Mouse (Mus musculus) cerebellum, postnatal 10 days (tissue): ENCODE results near the gene Nes.
A peak's percentile ranks its signal among the peaks of the same experiment; 100 is the strongest.

Experiments
- DNase-seq, 2 experiments: peaks; one replicate each; pipeline ENCODE4 v3.0.0; 2021; ENCODE audit warnings: mixed read lengths in 2 of 2

The Nes gene

DNA sequence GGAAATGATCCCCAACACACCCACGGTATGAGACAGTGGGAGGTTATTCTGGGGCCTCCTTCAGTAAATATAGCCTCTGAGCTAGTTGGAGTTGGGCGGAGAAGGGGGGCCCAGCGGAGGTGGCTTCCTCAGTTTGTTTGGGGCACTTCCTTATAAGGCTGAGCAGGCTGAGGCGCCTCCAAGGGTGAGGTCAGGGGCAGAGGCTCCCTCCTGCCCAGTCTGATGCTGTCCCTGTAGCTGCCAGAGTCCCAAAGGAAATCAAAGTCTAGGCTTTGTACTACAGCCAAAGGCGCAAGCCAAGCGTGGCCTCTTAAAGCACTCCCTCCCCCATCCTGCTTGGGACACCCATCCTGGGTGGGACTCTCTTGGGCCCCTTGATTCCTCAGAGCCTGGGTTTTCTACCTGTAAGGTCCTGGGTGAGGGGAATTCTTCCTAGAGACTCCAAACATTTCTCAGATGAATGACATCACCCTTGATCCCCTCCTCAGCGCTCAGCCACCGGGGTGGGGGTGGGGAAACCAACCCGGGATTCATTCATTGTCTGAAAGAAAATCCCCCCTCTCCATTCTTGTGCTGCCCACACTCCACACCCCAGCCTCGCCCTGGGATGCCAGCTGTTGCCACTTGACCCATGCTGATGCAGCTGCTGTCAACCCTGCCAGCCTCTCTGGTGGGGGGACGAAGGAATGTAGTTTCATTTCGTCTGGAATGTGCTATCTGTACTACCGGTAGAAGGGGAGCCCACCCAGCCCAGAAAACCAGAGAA, 12.1 kb downstream of the Nes start:
- no peak for DNase-seq

- DNase-seq: no peak
Measured at GRCm38 (mm10) chr3:87983627-87984026, 12.7 kb downstream of the Nes start.

DNA sequence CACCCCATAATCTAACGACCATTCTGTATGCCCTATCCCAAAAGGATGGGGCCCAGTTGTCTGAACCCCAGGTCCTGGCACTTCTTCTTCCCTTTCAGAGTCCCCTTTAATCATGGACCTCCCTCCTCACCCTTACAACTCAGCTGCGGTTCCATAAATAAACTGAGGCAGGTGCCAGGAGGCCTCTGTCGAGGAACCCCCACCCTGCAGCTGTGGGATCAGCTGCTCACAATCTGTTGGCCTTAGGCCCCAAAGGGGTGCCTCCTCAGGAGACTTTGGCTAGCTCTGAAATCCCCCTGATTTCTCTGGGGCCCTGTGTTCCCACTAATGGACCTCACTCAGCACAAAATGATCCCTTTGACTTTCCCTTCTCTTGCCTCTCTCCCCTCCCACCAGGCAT, 13.2 kb downstream of the Nes start:
- DNase-seq: no peak

DNA sequence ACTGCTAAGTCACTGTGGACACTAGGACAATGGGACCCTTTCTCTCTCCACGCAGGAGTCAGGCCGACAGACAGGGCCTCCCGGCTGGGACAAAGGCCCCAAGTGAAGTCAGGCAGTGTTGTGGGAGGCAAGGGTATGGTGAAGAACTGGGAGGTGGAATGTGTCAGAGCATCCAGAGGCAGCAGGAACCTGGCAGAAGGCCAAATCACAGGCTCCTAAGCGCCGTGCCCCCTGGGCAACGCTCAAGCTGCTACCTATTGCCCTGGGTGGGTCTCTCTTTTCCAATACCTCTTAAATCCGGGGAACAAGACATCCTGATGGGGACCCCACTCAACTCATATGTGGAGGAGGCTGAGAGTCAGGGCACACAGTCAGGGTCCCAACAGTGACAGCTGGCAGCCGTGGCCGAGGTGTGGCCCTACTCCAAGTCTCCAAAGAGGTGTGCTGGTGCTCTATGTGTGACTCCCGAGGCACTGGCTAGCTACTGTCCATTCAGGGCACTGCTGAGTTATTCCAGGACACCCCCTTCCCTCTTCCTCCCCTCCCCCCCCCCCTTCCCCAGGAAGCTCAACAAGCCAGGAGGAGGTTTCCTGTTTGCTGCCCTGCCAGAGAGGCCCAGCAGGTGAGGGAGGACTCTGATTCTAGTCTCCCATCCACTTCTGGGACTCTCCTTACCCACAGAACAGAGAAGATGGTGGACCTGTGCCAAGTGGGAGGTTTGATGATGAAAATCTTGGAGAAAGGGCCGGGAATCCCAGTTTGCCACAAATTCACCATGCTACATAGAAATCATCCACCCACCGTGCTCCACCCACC, 14.8 kb downstream of the Nes start:
- DNase-seq: peak; percentile 70 to 73

DNA sequence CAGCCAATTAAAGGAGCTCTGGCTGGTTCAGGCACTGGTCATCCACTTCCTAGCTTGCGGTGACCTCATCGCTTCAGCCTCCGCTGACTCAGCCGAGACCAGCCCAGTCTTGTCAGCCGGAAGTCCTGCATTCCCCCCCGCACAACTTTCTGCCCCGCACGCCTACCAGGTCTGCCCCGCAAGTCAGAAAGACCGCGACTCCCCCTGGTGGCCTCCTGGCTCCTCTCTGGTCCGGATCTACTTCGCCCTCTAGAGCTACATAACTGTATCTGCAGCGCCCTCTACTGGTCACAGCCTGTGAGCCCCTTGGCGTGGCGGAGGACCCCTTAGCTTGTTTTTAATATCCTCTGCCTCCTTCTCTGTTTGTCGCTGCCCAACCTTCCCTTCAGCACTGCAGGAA, 16.0 kb downstream of the Nes start:
- DNase-seq: peak; percentile 99 to 100

DNA sequence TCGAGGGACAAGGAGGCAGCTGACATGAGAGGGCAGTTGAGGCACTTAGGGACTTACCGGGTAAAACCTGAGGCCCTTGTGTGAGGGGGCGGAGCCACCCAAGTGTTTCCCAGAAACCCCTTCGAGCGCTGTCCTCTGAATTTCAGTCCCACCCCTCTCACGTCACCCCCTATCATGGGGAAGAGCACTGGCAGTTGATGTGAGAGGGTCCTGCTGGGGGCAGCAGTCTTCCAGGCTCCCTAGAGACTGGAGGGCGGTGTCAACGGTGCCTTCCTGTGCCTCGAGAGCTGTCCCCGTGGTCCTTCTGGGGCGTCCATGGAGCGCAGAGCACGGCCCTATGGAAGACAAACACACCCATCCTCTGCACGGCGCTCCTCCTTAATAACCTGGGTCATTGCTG, 16.8 kb downstream of the Nes start:
- DNase-seq: peak; percentile 72 to 76

DNA sequence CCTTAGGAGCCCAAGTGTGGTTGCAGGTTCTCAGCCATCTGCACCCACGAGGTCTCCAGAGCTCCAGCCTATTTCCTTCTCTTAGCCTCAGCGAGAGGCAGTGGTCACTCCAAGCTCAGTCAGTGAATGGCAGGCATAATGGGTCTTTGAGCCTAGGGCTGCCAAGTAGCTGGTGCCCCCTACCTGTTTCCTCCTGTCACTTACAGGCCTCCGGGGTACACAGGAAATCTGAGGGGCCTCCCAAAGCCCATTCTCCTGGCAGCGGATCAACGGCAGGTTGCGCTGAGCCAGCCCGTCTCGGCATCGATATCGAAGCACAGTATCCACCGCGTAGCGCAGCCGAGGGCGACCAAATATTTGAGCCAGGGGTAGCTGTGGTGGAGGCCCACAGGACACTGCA, 17.2 kb downstream of the Nes start:
- DNase-seq: peak; percentile 78 to 84

DNA sequence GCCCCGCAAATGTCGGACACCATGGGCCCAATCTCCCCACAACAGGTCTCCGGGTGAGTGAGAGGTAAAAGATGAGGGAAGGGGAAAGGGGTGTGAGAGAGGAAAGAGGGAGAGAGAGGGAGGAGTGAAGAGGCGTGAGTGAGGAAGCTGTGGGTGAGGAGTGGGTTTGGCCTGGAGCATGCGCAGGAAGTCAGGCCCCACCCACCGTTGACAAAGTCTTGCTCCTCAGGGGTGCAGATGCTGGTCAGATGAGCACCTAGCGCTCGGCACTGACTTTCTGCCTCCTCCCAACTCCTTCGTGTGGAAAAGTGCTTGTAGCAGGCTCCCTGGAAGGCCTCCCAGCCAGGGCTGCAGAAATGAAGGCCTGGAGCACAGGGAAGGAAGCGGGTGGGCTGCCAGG, 19.1 kb downstream of the Nes start:
- DNase-seq: no peak

DNA sequence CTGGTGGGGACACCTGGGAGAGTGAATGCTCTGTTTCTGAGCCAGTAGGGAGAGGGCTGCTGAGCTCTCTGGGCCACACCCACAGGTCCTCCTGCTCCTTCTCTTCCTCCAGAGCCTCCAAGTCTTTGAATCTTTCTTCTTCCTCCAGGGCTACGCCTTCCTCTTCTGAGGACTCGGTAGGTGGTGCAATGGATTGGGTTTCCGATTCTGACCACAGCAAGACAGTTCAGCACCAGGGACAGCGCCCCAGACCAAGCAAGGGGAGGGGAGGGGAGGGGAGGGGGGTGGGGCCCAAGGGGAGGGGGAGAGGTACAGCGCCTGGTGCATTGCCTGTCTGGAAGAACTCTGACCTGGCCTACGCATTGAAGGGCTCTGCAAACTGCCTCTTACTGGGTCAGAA, 22.6 kb downstream of the Nes start:
- DNase-seq: no peak

DNA sequence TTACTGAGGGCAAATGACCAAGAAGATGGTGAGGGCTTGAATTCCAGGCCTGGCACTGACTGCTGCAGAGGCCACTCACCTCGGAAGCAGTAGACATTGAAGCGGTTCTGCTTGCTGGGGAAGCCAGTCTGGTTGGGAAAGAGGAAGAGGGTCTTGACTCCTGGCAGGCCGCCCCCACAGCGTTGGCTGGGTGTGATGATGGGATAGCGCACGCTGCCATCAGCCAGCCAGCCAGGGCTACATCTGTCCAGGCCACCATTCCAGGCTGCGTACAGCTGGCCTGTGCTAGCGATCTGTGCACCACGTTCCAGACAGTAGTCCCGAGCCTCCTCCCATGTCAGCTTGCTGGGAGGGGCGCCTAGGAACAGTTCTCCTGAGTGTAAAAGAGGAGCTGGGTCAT, 24.5 kb downstream of the Nes start:
- DNase-seq: no peak

DNA sequence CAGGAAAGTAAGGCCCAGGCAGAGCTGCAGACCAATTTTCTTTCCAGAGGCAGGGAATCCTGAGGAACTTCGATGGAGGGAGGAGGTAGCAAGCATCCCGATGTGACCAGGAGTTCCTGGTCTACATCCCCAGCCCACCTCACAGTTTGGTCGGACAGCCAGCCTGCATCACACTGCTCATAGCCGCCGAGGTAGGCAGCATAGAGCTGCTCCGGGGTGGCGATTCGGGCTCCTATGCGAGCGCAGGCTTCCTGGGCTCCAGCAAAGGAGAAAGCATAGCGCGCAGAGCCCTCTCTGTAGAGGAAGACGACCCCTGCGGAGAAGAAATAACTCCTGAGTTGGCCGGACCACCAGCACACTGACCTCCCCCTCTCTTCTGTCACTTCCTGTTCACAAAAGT, 25.5 kb downstream of the Nes start:
- no peak for DNase-seq

GRCm38 (mm10) chr3:87996971-87997614, 26.2 kb downstream of the Nes start:
- peak; percentile 49 to 57 for DNase-seq

- peak; percentile 68 to 79 for DNase-seq
Measured at GRCm38 (mm10) chr3:87998747-87999146, 27.9 kb downstream of the Nes start.

GRCm38 (mm10) chr3:87999243-87999895, 28.5 kb downstream of the Nes start:
- no peak for DNase-seq

GRCm38 (mm10) chr3:88000181-88000580, 29.3 kb downstream of the Nes start, which contains the start of gene Bcan:
TSS of gene Bcan (minus strand) at chr3:88000230.
- DNase-seq: peak; percentile 63 to 67

- DNase-seq: peak in 1 of 2 experiments; percentile 64
Measured at GRCm38 (mm10) chr3:88000816-88001595, 30.1 kb downstream of the Nes start.

- peak; percentile 69 to 78 for DNase-seq
Measured at GRCm38 (mm10) chr3:88002291-88002976, 31.6 kb downstream of the Nes start.

GRCm38 (mm10) chr3:88005822-88006786, 35.2 kb downstream of the Nes start:
- peak in 1 of 2 experiments; percentile 47 for DNase-seq

DNA sequence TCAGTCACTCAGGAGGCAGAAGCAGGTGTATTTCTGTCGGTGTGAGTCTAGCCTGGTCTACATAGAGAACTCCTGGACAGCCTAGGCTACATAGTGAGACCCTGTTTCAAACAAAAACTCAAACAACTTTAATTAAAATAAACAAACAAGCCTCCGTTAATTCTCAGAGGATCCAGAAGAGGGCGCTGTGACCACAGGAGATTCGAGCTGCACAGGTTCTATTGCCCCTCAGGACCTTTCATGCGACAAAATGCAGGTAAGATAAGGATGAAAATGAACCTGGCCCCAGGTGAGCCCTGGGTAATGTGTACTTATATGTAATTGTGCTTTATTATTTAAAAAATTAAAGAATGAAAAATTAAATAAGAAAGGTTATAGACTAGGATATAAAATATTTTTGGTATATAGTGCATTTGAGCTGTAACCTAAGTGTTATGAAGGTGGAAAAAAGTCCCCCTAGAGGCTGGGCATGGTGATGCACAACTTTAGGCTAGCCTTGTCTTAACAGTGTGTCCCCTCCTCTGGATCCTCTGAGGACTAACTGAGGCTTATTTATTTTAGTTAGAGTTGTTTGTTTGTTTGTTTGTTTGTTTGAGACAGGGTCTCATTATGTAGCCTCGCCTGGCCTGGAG, 39.9 kb downstream of the Nes start:
- DNase-seq: peak; percentile 59 to 66
